In the genomic region with DNA sequence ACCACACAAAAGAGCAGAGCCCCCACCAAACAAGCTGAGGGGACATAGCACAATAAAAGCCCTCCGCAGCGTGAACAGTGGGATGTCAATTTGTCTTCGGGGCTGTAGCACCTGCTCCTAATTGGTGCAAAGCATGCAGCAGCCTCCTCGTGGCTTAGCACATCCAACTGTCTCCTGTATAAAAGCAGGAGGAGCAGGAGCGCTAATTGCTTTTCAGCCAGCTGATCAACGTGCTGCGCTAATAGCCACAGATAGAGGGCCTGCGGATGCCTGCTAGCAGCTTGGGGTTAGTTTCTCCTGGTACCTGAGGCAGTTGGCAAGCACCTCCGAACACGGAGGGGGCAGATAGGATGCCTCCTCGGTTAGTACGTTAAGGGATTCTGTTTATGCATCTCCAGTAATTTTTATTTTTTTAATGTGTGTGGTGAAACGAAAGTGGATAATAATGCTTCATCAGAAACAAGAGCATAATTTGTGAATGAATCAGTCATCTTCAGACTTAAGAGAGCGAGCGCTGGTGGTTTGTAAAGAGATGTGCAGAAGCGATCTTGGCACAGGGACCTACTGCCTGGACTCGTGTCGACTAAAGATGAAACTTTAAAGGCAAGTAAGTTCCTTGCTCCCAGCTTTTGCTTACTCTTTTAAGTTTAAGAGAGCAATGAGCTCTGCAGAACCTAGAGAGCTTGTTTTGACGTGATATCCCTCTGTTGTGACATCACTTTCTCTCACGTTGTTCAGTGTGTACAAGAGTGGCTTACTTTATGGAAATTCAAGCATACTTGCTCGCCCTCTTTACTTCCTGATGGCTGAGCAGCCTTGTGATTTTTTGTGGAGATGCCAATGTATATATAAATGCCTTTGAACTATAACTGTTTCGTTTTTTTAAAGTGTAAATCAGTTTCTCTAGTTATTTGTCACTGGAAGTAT, we compare ENCODE assay signal across 8 mouse cellular contexts.
DNase-seq lines count a peak whose midpoint lies in the region; ATAC-seq lines count a peak whose summit lies in the region.

No protein-coding gene starts in this region.

- H3K27me3 ChIP-seq in forebrain, embryonic 13.5 days, result no peaks in the 10 kb centered on the region

- H3K9me3 ChIP-seq in forebrain, embryonic 13.5 days (replicated peaks), result no peaks in the 10 kb centered on the region

- no peaks in the 10 kb centered on the region for H3K36me3 ChIP-seq in forebrain, embryonic 13.5 days (ENCODE audit: poor library complexity, severe bottlenecking)

- peak overlapping the region; percentile 46 for H3K9ac ChIP-seq in forebrain, embryonic 13.5 days

- peak; percentile 3 for DNase-seq in ES-CJ7 (ENCODE audit: low read depth, low spot score)
- peak; percentile 35 to 47 for DNase-seq in layer of hippocampus, postnatal 36 days
- DNase-seq in retina, postnatal 7 days (ENCODE audit: low read depth, low spot score), result peak; percentile 38
- no peak for DNase-seq in thymus, postnatal 10 days (ENCODE audit: low spot score in 2 of 2)

- H3K4me2 ChIP-seq in forebrain, embryonic 13.5 days, result peak overlapping the region; percentile 63

- H3K27ac ChIP-seq in forebrain, embryonic 13.5 days, result no peak overlapping the region

- ATAC-seq in cerebellum, adult (ENCODE audit: insufficient number of reproducible peaks, low FRiP score, low TSS enrichment), result peak; percentile 65
- peak; percentile 92 for ATAC-seq in forebrain, embryonic 13.5 days
- ATAC-seq in megakaryocyte-erythroid progenitor cell, adult 5-6 weeks (replicated peaks; ENCODE audit: low FRiP score, low TSS enrichment, poor library complexity, severe bottlenecking), result no peak
- ATAC-seq in activated CD4-positive, CD25-positive, alpha-beta regulatory T cell, adult 4 months, result no peak

- peaks cover 18% of the 10 kb centered on the region for H3K4me1 ChIP-seq in forebrain, embryonic 13.5 days

- peak overlapping the region; percentile 31 for H3K4me3 ChIP-seq in forebrain, embryonic 13.5 days

- 13% methylated on average over 22 of the region's 22 CpGs for WGBS in forebrain, embryonic 13.5 days

Comparison
In these comparisons a context has a peak if more than half of its experiments do, and no peak if none do; other contexts are left out.
1. DNase-seq: peak in ES-CJ7 (single experiment), layer of hippocampus, postnatal 36 days (2 of 2) and retina, postnatal 7 days (single experiment); none in thymus, postnatal 10 days (0 of 2).
2. ATAC-seq: peak in cerebellum, adult (single experiment) and forebrain, embryonic 13.5 days (single experiment); none in megakaryocyte-erythroid progenitor cell, adult 5-6 weeks (single experiment) and activated CD4-positive, CD25-positive, alpha-beta regulatory T cell, adult 4 months (single experiment).